Mouse (Mus musculus): ENCODE data around the gene Melk. TPM values are rescaled to one million over a fixed set of nuclear protein-coding genes. Genes with fewer than 3 reads are reported as not detected.

Melk gene
- polyA plus RNA-seq, 1 experiment from 2014 or later: 39.7 TPM

DNA sequence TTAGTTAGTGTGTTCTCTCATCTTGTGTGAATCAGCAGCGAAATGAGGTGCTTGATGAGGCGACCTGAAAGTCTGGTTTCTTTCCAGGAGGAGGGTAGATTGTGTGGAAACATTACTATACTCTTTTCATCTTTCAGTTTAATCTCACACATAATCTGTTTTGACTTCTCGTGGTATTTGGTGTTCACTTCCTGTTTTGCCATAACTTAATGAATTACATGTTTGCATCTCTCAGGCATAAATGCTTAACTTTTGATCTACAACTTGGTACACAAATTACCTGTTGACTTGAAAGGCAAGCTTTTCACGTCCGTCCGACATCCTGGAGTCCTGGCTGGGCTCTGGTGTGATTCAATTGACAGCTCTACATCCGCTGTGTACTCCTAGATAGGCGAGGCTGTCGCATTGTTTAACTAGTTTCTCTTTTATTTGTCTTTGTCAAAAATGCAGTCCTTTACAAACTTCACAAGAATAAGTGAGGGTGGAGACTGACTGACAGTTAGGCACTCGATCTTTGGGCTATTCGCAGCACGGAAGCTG is 15.7 kb downstream of the Melk start:
- H3K36me3 ChIP-seq (ENCODE audit: control insufficient read depth, insufficient read depth, low read length): no peaks in the 10 kb centered on the region
- H3K4me2 ChIP-seq (ENCODE audit: low read depth, low read length): no peak overlapping the region
- no peaks in the 10 kb centered on the region for H3K9me3 ChIP-seq (replicated peaks; ENCODE audit: control insufficient read depth, low read length)
- 0 out of 2 replicates have a peak overlapping the region, but pooled peaks have one; percentile 34 for H3K27ac ChIP-seq (ENCODE audit: low read length)
- H3K4me3 ChIP-seq (replicated peaks; ENCODE audit: low read length): no peak overlapping the region
- 55% methylated on average over 12 of the region's 12 CpGs for WGBS
- no peak overlapping the region for H3K9ac ChIP-seq (ENCODE audit: low read length)
- 0 out of 2 replicates have a peak, but pooled peaks cover 3% of the 10 kb centered on the region for H3K4me1 ChIP-seq (ENCODE audit: control insufficient read depth, insufficient read depth, low read length)
- no peaks in the 10 kb centered on the region for H3K27me3 ChIP-seq (ENCODE audit: control insufficient read depth, insufficient read depth, low read length)
- ATAC-seq (ENCODE audit: insufficient read depth, low FRiP score): no peak

DNA sequence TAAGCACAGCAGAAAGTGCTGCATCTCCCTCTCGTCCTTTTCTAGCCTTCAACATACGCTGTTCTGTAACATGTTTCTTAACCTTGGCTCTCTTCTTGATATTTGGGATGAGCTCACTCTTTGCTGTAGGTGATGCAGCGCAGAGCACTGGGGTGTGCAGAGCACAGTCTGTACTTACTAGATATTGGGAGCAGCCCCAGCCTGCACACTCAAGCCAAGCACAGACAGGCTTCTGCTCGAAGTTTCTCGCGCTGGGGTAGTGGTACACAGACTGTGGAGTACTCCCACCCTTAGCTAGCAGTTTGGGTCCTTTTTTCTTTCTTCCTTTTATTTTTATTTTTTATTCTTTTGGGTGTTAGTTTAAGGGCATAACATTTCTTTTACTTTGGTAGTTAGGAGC is 19.8 kb downstream of the Melk start:
- Histone ChIP-seq H3K4me2 (ENCODE audit: low read depth, low read length) (no peak overlapping the region), H3K4me1 (ENCODE audit: control insufficient read depth, insufficient read depth, low read length) (0 out of 2 replicates have a peak, but pooled peaks cover 3% of the 10 kb centered on the region), H3K36me3 (ENCODE audit: control insufficient read depth, insufficient read depth, low read length) (no peaks in the 10 kb centered on the region), H3K27ac (ENCODE audit: low read length) (no peak overlapping the region), H3K4me3 (replicated peaks; ENCODE audit: low read length) (no peak overlapping the region), H3K9ac (ENCODE audit: low read length) (no peak overlapping the region), H3K9me3 (replicated peaks; ENCODE audit: control insufficient read depth, low read length) (no peaks in the 10 kb centered on the region), H3K27me3 (ENCODE audit: control insufficient read depth, insufficient read depth, low read length) (no peaks in the 10 kb centered on the region)
- WGBS: 73% methylated on average over 6 of the region's 6 CpGs
- ATAC-seq (ENCODE audit: insufficient read depth, low FRiP score): no peak

DNA sequence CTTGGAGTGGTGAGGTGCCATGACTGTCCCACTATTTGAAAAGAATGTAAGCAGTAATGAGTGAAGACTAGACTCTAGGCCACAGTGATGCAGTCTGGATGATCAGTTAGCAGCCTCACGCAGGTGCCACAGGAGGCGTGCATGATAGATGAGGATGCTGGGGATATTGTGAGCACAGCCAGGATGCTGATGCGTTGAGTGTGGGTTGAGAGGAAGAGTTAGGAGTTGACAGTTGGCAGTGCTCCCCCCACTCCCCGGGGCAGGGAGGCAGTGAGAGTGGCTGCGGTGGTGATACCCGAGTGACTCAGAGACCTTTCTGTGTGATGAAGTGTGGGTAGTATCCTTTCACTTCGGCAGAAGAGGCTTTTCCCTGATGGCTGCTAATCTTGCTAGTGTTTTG is 21.4 kb downstream of the Melk start:
- H3K36me3 ChIP-seq (ENCODE audit: control insufficient read depth, insufficient read depth, low read length): no peaks in the 10 kb centered on the region; the same call in 1 of the 2 replicates
- no peak for ATAC-seq (ENCODE audit: insufficient read depth, low FRiP score)
- H3K27ac ChIP-seq (ENCODE audit: low read length): no peak overlapping the region
- no peak overlapping the region for H3K4me3 ChIP-seq (replicated peaks; ENCODE audit: low read length)
- H3K4me2 ChIP-seq (ENCODE audit: low read depth, low read length): no peak overlapping the region
- no peaks in the 10 kb centered on the region for H3K4me1 ChIP-seq (ENCODE audit: control insufficient read depth, insufficient read depth, low read length)
- WGBS: 92% methylated on average over 7 of the region's 7 CpGs
- no peaks in the 10 kb centered on the region for H3K9me3 ChIP-seq (replicated peaks; ENCODE audit: control insufficient read depth, low read length)
- H3K9ac ChIP-seq (ENCODE audit: low read length): no peak overlapping the region
- no peaks in the 10 kb centered on the region for H3K27me3 ChIP-seq (ENCODE audit: control insufficient read depth, insufficient read depth, low read length)

DNA sequence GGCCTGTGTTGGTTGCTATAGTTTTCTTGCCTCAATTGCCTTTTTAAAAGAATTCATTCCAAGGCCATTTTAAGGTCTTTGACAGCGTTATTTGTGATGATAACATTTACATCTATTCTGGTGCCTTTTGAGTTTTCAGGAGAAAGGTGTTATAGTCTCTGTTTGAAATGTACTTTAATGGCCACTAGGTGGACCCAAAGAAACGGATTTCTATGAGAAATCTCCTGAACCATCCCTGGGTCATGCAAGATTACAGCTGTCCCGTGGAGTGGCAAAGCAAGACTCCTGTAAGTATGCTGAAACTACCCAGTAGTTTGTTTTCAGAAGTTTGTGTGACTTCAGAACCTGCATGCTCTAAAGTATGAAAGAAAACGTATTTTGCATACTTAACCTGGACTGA is 24.8 kb downstream of the Melk start:
- Histone ChIP-seq H3K4me1 (ENCODE audit: control insufficient read depth, insufficient read depth, low read length) (no peaks in the 10 kb centered on the region), H3K36me3 (ENCODE audit: control insufficient read depth, insufficient read depth, low read length) (no peaks in the 10 kb centered on the region; the same call in 1 of the 2 replicates), H3K4me2 (ENCODE audit: low read depth, low read length) (no peak overlapping the region), H3K27me3 (ENCODE audit: control insufficient read depth, insufficient read depth, low read length) (no peaks in the 10 kb centered on the region), H3K27ac (ENCODE audit: low read length) (no peak overlapping the region), H3K4me3 (replicated peaks; ENCODE audit: low read length) (no peak overlapping the region), H3K9ac (ENCODE audit: low read length) (no peak overlapping the region), H3K9me3 (replicated peaks; ENCODE audit: control insufficient read depth, low read length) (no peaks in the 10 kb centered on the region)
- 54% methylated on average over 4 of the region's 4 CpGs for WGBS
- no peak for ATAC-seq (ENCODE audit: insufficient read depth, low FRiP score)

DNA sequence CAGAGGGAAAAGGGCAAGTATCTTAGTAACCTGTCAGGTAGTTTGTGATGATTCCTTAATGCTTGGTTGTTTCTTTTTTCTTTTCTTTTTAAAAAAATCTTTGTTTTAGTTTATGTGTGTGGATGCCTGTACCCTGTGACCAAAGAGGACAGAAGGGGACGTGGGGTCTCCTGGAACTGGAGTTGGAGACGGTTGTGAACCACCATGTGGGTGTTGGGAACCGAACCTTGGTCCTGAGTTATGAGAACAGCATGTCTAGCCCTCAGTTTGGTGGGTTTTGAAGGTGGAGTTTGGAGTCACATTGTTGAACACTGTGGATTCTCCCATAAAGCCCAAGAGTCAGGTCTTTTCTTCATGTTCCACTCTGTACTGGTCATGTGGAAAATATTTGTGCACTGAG is 26.0 kb downstream of the Melk start:
- no peak overlapping the region for H3K4me3 ChIP-seq (replicated peaks; ENCODE audit: low read length)
- no peak overlapping the region for H3K4me2 ChIP-seq (ENCODE audit: low read depth, low read length)
- no peak overlapping the region for H3K27ac ChIP-seq (ENCODE audit: low read length)
- WGBS: 89% methylated on average over 3 of the region's 3 CpGs
- no peak for ATAC-seq (ENCODE audit: insufficient read depth, low FRiP score)
- no peaks in the 10 kb centered on the region for H3K9me3 ChIP-seq (replicated peaks; ENCODE audit: control insufficient read depth, low read length)
- H3K36me3 ChIP-seq (ENCODE audit: control insufficient read depth, insufficient read depth, low read length): no peaks in the 10 kb centered on the region; the same call in 1 of the 2 replicates
- no peaks in the 10 kb centered on the region for H3K4me1 ChIP-seq (ENCODE audit: control insufficient read depth, insufficient read depth, low read length)
- no peak overlapping the region for H3K9ac ChIP-seq (ENCODE audit: low read length)
- no peaks in the 10 kb centered on the region for H3K27me3 ChIP-seq (ENCODE audit: control insufficient read depth, insufficient read depth, low read length)

DNA sequence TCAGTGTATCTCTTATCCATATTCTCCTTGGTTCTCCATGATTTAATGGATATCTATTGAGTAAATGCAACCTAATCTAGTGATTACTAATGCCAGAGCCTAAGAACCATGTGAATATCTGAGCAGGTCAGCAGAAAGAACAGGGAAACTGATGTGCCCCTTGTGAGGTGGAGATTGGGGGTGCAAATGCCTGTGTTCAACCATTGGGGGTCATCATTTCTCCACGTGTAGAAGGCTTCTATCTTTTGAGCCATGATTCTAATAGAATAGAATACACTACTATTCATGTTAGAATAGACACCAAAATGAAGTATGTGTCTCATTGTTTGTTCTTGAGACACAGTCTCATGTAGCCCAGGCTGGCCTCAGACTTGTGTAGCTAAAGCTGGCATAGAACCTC is 27.3 kb downstream of the Melk start:
- no peaks in the 10 kb centered on the region for H3K9me3 ChIP-seq (replicated peaks; ENCODE audit: control insufficient read depth, low read length)
- H3K36me3 ChIP-seq (ENCODE audit: control insufficient read depth, insufficient read depth, low read length): no peaks in the 10 kb centered on the region; the same call in 1 of the 2 replicates
- H3K4me1 ChIP-seq (ENCODE audit: control insufficient read depth, insufficient read depth, low read length): no peaks in the 10 kb centered on the region
- no peak overlapping the region for H3K9ac ChIP-seq (ENCODE audit: low read length)
- H3K4me2 ChIP-seq (ENCODE audit: low read depth, low read length): no peak overlapping the region
- H3K27ac ChIP-seq (ENCODE audit: low read length): no peak overlapping the region
- no peak overlapping the region for H3K4me3 ChIP-seq (replicated peaks; ENCODE audit: low read length)
- ATAC-seq (ENCODE audit: insufficient read depth, low FRiP score): no peak
- no peaks in the 10 kb centered on the region for H3K27me3 ChIP-seq (ENCODE audit: control insufficient read depth, insufficient read depth, low read length)
- 81% methylated on average over 1 of the region's 1 CpGs for WGBS

DNA sequence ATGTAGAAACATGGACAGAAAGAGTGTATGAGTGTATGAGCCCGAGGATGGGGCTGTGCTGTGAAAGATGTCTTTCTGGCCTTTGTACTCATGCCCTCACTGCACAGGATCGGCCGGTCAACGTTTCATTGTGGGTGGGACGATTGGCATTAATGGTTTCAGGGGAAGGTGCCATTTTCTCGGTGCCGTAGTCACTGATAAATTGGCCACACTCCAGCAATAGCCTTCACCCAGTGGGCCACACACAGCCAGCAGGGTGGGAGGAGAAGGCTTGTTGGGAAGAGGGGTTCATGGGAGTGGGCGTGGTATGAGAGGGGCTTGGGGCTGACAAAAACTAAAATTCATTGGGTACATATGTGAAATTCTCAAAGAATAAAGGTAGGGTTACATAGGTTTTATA is 34.3 kb downstream of the Melk start:
- Histone ChIP-seq H3K27ac (ENCODE audit: low read length) (no peak overlapping the region), H3K9me3 (replicated peaks; ENCODE audit: control insufficient read depth, low read length) (no peaks in the 10 kb centered on the region), H3K9ac (ENCODE audit: low read length) (no peak overlapping the region), H3K27me3 (ENCODE audit: control insufficient read depth, insufficient read depth, low read length) (no peaks in the 10 kb centered on the region), H3K4me1 (ENCODE audit: control insufficient read depth, insufficient read depth, low read length) (no peaks in the 10 kb centered on the region), H3K36me3 (ENCODE audit: control insufficient read depth, insufficient read depth, low read length) (no peaks in the 10 kb centered on the region), H3K4me3 (replicated peaks; ENCODE audit: low read length) (no peak overlapping the region), H3K4me2 (ENCODE audit: low read depth, low read length) (no peak overlapping the region)
- no peak for ATAC-seq (ENCODE audit: insufficient read depth, low FRiP score)
- WGBS: 89% methylated on average over 8 of the region's 8 CpGs

DNA sequence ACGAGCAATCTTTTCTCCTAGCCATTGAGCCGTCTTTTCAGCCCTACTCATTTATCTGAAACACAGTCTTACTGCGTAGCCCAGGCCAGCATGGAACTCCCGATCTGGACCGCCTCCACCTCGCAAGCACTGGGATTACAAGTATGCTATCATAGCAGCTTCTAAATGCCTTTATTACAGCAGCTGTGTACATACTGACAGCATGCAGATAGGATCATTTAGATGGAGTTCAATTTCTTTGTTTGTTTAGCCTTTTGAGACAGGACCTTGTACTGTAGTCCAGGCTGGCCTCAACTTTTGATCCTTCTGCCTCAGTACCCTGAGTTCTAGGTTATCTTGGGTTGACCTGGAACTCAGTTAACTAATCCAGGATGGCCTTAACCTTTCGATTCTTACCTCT is 61.0 kb downstream of the Melk start:
- no peaks in the 10 kb centered on the region for H3K36me3 ChIP-seq (ENCODE audit: control insufficient read depth, insufficient read depth, low read length)
- H3K9ac ChIP-seq (ENCODE audit: low read length): no peak overlapping the region
- H3K9me3 ChIP-seq (replicated peaks; ENCODE audit: control insufficient read depth, low read length): no peaks in the 10 kb centered on the region
- H3K27me3 ChIP-seq (ENCODE audit: control insufficient read depth, insufficient read depth, low read length): no peaks in the 10 kb centered on the region
- ATAC-seq (ENCODE audit: insufficient read depth, low FRiP score): no peak
- WGBS: 80% methylated on average over 7 of the region's 7 CpGs
- H3K4me2 ChIP-seq (ENCODE audit: low read depth, low read length): no peak overlapping the region
- H3K4me1 ChIP-seq (ENCODE audit: control insufficient read depth, insufficient read depth, low read length): no peaks in the 10 kb centered on the region
- H3K27ac ChIP-seq (ENCODE audit: low read length): no peak overlapping the region
- H3K4me3 ChIP-seq (replicated peaks; ENCODE audit: low read length): no peak overlapping the region

DNA sequence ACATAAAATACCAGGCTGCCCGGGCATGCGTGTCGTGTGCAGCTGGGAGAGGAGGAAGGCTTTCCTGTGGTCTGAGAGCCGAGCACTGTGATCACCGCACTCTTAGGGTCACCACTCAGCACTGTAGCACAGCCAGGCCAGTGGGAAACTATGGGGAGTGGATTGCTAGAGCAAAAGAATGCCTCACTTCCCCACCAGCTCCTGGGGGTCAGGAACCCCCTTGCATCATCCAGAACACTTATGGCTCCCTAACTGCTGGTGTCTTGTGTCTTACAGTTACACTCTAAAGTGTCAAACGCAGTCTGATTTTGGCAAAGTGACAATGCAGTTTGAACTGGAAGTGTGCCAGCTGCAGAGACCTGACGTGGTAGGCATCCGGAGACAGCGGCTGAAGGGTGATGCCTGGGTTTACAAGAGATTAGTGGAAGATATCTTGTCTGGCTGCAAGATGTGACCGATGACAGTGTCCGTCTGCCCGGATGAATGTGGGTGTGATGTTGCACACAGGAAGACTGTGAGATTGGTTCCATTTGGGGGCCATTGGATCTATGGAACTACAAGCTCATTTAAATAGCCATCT is 62.8 kb downstream of the Melk start:
- WGBS: 77% methylated on average over 12 of the region's 12 CpGs
- ATAC-seq (ENCODE audit: insufficient read depth, low FRiP score): no peak
- no peak overlapping the region for H3K27ac ChIP-seq (ENCODE audit: low read length)

More for the DNA sequence above, 62.8 kb downstream of the Melk start:
- Histone ChIP-seq H3K4me2 (ENCODE audit: low read depth, low read length) (no peak overlapping the region), H3K9me3 (replicated peaks; ENCODE audit: control insufficient read depth, low read length) (no peaks in the 10 kb centered on the region), H3K36me3 (ENCODE audit: control insufficient read depth, insufficient read depth, low read length) (no peaks in the 10 kb centered on the region), H3K4me3 (replicated peaks; ENCODE audit: low read length) (no peak overlapping the region), H3K27me3 (ENCODE audit: control insufficient read depth, insufficient read depth, low read length) (no peaks in the 10 kb centered on the region), H3K4me1 (ENCODE audit: control insufficient read depth, insufficient read depth, low read length) (no peaks in the 10 kb centered on the region), H3K9ac (ENCODE audit: low read length) (no peak overlapping the region)

Data from stomach, embryonic 16.5 days (tissue).